Mouse (Mus musculus): ENCODE data around the gene Bst1. TPM values are rescaled to one million over a fixed set of nuclear protein-coding genes. Genes with fewer than 3 reads are reported as not detected.

Gene Bst1
- polyA plus RNA-seq, 1 experiment: not detected

- Histone ChIP-seq H3K36me3 (ENCODE audit: control insufficient read depth) (no peaks in the 10 kb centered on the region), H3K9me3 (ENCODE audit: control insufficient read depth, low read length) (no peaks in the 10 kb centered on the region), H3K4me3 (replicated peaks) (no peak overlapping the region), H3K4me1 (ENCODE audit: control insufficient read depth) (no peaks in the 10 kb centered on the region), H3K27me3 (ENCODE audit: control insufficient read depth) (no peaks in the 10 kb centered on the region)
- TF ChIP-seq TAL1 (IDR thresholded peaks at IDR 0.05; ENCODE audit: low read length) (no peak), GATA1 (IDR thresholded peaks at IDR 0.05; ENCODE audit: low read length) (no peak)
Measured at GRCm38 (mm10) chr5:43885060-43885820, 66.6 kb downstream of the Bst1 start.

GRCm38 (mm10) chr5:43892386-43892785, 73.7 kb downstream of the Bst1 start:
- Histone ChIP-seq H3K4me3 (replicated peaks) (no peak overlapping the region), H3K27me3 (ENCODE audit: control insufficient read depth) (no peaks in the 10 kb centered on the region), H3K9me3 (ENCODE audit: control insufficient read depth, low read length) (no peaks in the 10 kb centered on the region), H3K4me1 (ENCODE audit: control insufficient read depth) (no peaks in the 10 kb centered on the region), H3K36me3 (ENCODE audit: control insufficient read depth) (no peaks in the 10 kb centered on the region)
- TF ChIP-seq GATA1 (IDR thresholded peaks at IDR 0.05; ENCODE audit: low read length): no peak
- TF ChIP-seq TAL1 (IDR thresholded peaks at IDR 0.05; ENCODE audit: low read length): no peak

Other genes starting within 250 kb of the Bst1 start
- not detected in 2 replicates for gene Cc2d2a, start 156.5 kb upstream of the Bst1 start, polyA plus RNA-seq (2012)
- gene Fbxl5, start 2.8 kb downstream of the Bst1 start, polyA plus RNA-seq (2012): 0.15 and 0.27 TPM in 2 replicates
- gene Cd38, start 49.7 kb downstream of the Bst1 start, polyA plus RNA-seq (2012): 0.01 TPM in 1 of 2 replicates, not detected in the other
- gene Gm7879, start 94.3 kb downstream of the Bst1 start, polyA plus RNA-seq (2012): 0.28 TPM in 1 of 2 replicates, not detected in the other
- gene Fgfbp1, start 162.9 kb downstream of the Bst1 start, polyA plus RNA-seq (2012): not detected in 2 replicates